Mouse (Mus musculus): ENCODE measurements around the gene Psen2.

DNA sequence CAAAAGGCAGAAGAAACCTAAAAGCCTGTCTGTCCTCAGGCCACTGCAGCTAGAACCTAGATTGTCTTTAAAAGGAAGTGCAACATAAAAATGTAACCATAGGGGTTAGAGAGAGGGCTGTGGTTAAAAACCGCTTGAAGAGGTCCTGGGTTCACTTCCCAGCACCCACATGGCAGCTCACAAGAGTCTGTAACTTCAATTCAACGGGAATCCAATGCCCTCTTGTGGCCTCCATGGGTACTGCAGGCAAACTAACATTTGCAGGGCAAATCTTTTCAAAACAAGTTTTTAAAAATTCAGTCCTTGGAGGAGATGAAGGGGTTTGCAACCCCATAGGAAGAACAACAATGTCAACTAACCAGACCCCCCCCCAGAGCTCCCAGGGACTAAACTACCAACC is 32.7 kb downstream of the Psen2 start:
- peak; percentile 50; the same call in 1 of the 2 replicates for TF ChIP-seq CTCF (IDR thresholded peaks at IDR 0.05; ENCODE audit: insufficient read depth, low read depth, low read length)
- TF ChIP-seq POLR2A (IDR thresholded peaks at IDR 0.05; ENCODE audit: insufficient read depth, low read depth, low read length): no peak

Data from olfactory bulb, adult 2 months (tissue).